Mouse (Mus musculus): ENCODE measurements around the gene Tas2r140. TPM values are rescaled to one million over a fixed set of nuclear protein-coding genes. Genes with fewer than 3 reads are reported as not detected.

Tas2r140 gene
- polyA plus RNA-seq (2017; shearing (Covaris generic)): not detected

DNA sequence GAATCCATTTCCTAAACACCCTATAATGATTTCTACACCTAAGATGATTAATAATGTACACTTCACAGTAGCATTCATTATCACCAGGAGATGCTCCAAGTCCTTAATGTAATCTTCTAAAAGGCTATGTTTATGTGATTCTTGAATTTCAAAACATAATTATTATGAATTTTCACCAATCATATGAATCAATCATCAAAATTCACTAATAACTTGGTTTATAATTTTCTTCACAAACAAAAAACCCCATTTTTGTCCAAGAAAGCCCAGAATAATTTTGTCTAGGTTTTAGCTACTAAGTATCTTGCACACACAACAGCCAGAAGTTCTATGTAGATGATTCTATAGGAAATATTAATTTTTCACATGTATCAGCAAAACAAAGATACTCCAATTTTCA is at the start of gene Tas2r140:
TSS of gene Tas2r140 (minus strand) at position 101 of the 400 bp plus-strand sequence.

DNA sequence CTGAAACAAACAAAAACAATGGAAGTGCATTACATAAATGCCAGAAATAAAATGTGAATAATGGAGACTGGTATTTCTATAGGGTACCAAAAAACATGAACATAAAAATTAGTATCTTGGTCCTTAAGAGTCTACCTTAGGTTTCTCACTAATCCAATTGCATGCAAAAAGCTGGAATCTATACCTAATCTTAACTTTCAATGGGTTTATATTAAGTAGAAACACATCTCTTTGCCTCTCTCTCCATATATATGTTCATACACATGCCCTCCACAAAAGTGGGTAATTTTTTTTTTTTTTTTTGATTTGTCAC is 48.9 kb upstream of the Tas2r140 start, which contains the start of gene Smim10l1:
TSS of gene Smim10l1 (plus strand) at position 301 of the 313 bp plus-strand sequence.

GRCm38 (mm10) chr6:133037001-133037400 is 18.6 kb downstream of the Tas2r140 start, which contains the start of gene Tas2r103:
Gene Tas2r103, minus strand, starts transcription at chr6:133037101.

Other genes starting within 250 kb of the Tas2r140 start
- not detected for gene Tas2r123, start 208.7 kb downstream of the Tas2r140 start, polyA plus RNA-seq (2017; shearing (Covaris generic))
- not detected for gene Tas2r116, start 200.4 kb downstream of the Tas2r140 start, polyA plus RNA-seq (2017; shearing (Covaris generic))
- not detected for gene Tas2r110, start 187.8 kb downstream of the Tas2r140 start, polyA plus RNA-seq (2017; shearing (Covaris generic))
- gene Tas2r113, start 162.8 kb downstream of the Tas2r140 start, polyA plus RNA-seq (2017; shearing (Covaris generic)): not detected
- gene Tas2r125, start 146.2 kb downstream of the Tas2r140 start, polyA plus RNA-seq (2017; shearing (Covaris generic)): not detected
- not detected for gene Tas2r129, start 104.7 kb downstream of the Tas2r140 start, polyA plus RNA-seq (2017; shearing (Covaris generic))
- gene Tas2r131, start 97.9 kb downstream of the Tas2r140 start, polyA plus RNA-seq (2017; shearing (Covaris generic)): not detected
- not detected for gene Tas2r109, start 74.9 kb downstream of the Tas2r140 start, polyA plus RNA-seq (2017; shearing (Covaris generic))
- 0.55 TPM for gene Tas2r103, start 18.7 kb downstream of the Tas2r140 start, polyA plus RNA-seq (2017; shearing (Covaris generic))
- 32.5 TPM for gene Smim10l1, start 49.1 kb upstream of the Tas2r140 start, polyA plus RNA-seq (2017; shearing (Covaris generic))
- 0.82 TPM for gene 5530400C23Rik, start 236.4 kb upstream of the Tas2r140 start, polyA plus RNA-seq (2017; shearing (Covaris generic))

All from effector memory CD4-positive, alpha-beta T cell, adult 7 months (primary cell).